Mouse (Mus musculus) testis, adult 10 weeks (tissue): ENCODE measurements around the gene Nacad. TPM values are rescaled to one million over a fixed set of nuclear protein-coding genes. Genes with fewer than 3 reads are reported as not detected.

Source experiments
- polyA plus RNA-seq: library from polyadenylated mRNA; stranded (reverse); fragments of 350-450 nt; fragmentation: Illumina TruSeq; extraction: RNeasy Lipid Tissue Mini Kit (QIAGEN cat#74804); gene quantifications from one replicate; pipeline ENCODE4 v1.2.3, GENCODE M21; 2014; ENCODE audit warnings: low read depth, low replicate concordance

Gene Nacad
- not detected for polyA plus RNA-seq

GRCm38 (mm10) chr11:6605491-6606399, at the start of gene Nacad:
TSS of gene Nacad (minus strand) at chr11:6606053.

GRCm38 (mm10) chr11:6638537-6638936, 32.7 kb upstream of the Nacad start, which contains the start of gene Wap:
TSS of gene Wap (minus strand) at chr11:6638637.

GRCm38 (mm10) chr11:6625478-6626387, 19.9 kb upstream of the Nacad start, which contains the start of gene Tbrg4:
TSS of gene Tbrg4 (minus strand) at chr11:6626067.

Other genes starting within 250 kb of the Nacad start
- gene Zmiz2, start 217.0 kb downstream of the Nacad start, polyA plus RNA-seq = 1.9 TPM
- gene Ppia, start 190.6 kb downstream of the Nacad start, polyA plus RNA-seq = 844 TPM
- gene H2afv, start 161.6 kb downstream of the Nacad start, polyA plus RNA-seq = 5.1 TPM
- 42.9 TPM for gene Purb, start 130.1 kb downstream of the Nacad start, polyA plus RNA-seq
- not detected for gene Myo1g, start 85.1 kb downstream of the Nacad start, polyA plus RNA-seq
- 1.1 TPM for gene Ccm2, start 59.2 kb downstream of the Nacad start, polyA plus RNA-seq
- 1.8 TPM for gene Tbrg4, start 20.0 kb upstream of the Nacad start, polyA plus RNA-seq
- gene Wap, start 32.6 kb upstream of the Nacad start, polyA plus RNA-seq = not detected
- gene Ramp3, start 52.5 kb upstream of the Nacad start, polyA plus RNA-seq = not detected
- not detected for gene Gm11983, start 231.6 kb upstream of the Nacad start, polyA plus RNA-seq